Mouse (Mus musculus) embryo, embryonic 11 days (tissue): ENCODE measurements around the gene Adam8.
A peak's percentile ranks its signal among the peaks of the same experiment; 100 is the strongest.

Experiments
- DNase-seq: peaks from one replicate; pipeline ENCODE4 v3.0.0-alpha.2; 2015

The Adam8 gene

DNA sequence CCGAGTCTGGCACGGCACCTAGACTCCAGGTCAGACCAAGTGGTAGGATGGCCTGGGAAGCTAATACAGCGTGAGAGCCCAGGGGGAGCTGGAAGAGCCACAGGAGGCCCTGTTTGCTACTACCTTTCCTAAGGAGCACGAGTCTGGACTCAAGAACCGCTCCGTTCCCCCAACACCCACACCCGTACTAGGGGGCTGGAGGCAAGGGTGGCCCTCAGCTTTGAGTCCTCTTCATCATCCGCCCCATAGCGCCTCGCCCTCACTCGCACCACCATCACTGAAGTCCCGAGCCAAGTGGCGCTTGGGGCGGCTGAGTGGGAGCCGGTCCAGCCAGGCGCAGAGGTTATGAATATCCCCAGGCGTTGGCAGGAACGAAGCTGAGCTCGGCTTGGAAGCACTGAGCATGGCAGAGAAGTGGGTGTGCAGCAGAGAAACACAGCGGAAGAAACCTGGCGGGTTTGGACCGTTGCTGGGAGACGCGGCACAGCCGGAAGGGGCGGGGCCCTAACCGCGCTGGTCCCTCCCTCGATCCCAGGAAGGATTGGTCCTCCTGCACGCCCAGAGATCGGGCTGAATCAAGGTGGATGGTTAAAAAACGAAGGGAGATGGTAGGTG lies 14.0 kb downstream of the Adam8 start, which contains the start of gene 6430531B16Rik:
TSS of gene 6430531B16Rik (minus strand) at position 478 of the 615 bp plus-strand sequence.
- DNase-seq = peak; percentile 90

- DNase-seq = no peak
Observed at GRCm38 (mm10) chr7:139975471-139975870, 16.9 kb downstream of the Adam8 start.

- DNase-seq = no peak
Observed at GRCm38 (mm10) chr7:139974307-139974706, 18.1 kb downstream of the Adam8 start.

- no peak for DNase-seq
Observed at GRCm38 (mm10) chr7:139972923-139973331, 19.4 kb downstream of the Adam8 start.

DNA sequence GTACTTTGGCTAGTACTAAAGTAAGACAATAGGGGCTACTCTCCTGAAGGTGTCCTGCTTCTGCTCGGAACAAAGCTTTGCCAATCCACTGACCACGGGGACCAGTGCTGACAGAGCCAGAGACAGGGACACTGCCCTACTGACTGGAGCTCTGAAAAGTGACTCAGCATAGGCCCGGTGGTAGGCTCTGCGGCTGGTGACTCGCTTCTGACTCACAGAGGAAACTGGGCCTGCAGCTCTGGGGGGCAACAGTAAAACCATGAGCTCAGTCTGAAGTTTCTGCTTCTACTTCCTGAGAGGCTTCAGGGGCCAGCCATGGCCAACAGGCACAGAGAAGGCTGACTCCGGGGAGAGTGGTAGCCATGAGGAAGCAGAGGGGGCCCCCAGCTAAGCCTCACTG lies 20.9 kb downstream of the Adam8 start:
- DNase-seq = no peak

- no peak for DNase-seq
Observed at GRCm38 (mm10) chr7:139970979-139971378, 21.4 kb downstream of the Adam8 start.

- no peak for DNase-seq
Observed at GRCm38 (mm10) chr7:139970216-139970919, 22.0 kb downstream of the Adam8 start.

GRCm38 (mm10) chr7:139969348-139970130 lies 22.8 kb downstream of the Adam8 start:
- peak; percentile 84 for DNase-seq

DNA sequence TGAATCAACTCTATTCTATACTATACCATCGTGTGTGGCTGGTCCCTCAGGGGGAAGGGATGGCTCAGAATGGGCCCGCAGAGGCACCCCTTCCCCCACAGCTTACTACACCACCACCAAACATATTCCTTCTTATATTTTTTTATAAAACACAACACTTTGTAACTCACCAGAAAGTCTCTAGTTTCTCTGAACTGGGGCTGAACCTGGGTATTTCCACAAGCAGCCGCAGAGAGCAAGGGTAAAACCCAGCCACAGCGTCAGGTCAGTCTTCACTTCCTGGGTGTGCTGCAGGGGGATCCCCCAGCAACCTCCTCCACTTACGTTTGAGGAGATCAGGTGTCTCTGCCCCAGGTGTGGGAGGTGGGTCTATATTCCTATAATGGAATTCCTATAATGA lies 23.9 kb downstream of the Adam8 start:
- DNase-seq = no peak

GRCm38 (mm10) chr7:139967175-139967574 lies 25.2 kb downstream of the Adam8 start:
- DNase-seq = no peak

DNA sequence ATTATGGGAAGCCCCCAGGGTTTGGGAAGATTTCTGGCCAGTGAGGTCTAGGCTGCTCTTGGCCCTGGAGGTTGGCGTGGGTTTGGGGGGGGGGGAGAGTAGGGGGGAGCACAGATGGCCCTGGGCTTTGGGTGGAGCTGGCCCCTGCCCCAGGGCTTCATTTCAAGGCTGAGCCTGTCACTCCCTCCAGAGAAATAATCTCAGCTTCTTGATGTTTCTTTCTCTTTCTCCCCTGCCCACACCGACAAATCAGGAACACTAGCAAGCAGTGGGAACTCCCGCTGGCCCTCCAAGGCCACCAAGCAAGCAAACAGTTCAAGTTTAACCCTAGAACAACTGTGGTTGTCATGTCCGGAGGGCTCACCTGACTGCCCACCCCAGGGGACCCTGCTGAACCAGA lies 28.5 kb downstream of the Adam8 start:
- no peak for DNase-seq

GRCm38 (mm10) chr7:139961141-139961540 lies 31.2 kb downstream of the Adam8 start:
- no peak for DNase-seq

GRCm38 (mm10) chr7:139957958-139958357 lies 34.4 kb downstream of the Adam8 start:
- no peak for DNase-seq

GRCm38 (mm10) chr7:139957437-139957836 lies 34.9 kb downstream of the Adam8 start:
- DNase-seq = no peak

DNA sequence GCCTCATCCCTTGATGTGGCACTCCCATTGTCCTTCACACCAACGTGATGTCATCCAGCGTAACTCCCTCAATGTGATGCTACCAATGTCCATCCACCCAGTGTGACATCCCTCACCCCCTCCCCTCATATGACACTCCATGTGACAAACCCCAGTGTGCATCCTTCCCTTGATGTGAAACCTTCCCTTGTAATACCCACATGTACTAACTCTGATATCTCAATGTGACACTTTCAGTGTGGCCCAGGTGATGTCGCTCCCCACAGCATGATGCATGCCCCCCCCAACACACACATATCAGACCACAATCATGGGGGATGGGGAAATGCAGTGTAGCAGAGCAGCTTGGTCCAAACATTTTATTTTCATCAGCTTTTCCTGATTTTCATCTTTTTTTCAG lies 35.7 kb downstream of the Adam8 start:
- no peak for DNase-seq

DNA sequence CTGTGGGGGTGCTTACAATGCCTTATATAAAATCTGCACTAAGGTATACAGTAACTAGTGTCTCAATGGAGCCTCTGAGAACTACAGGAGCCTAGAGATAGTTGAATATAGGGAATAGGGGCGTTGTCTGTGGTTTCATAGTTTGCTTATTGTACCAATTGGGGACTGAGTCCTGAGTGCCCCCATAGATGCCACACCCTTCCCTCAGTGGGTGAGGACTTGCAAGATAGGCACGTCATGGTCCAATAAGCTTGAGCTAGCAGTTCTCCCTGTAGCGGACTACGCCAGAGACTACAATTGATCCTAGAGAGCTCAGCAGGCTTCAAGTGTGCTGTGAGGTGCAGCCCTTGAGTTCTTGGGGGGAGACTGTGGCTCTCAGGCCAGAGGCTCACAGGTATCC lies 36.9 kb downstream of the Adam8 start:
- no peak for DNase-seq

DNA sequence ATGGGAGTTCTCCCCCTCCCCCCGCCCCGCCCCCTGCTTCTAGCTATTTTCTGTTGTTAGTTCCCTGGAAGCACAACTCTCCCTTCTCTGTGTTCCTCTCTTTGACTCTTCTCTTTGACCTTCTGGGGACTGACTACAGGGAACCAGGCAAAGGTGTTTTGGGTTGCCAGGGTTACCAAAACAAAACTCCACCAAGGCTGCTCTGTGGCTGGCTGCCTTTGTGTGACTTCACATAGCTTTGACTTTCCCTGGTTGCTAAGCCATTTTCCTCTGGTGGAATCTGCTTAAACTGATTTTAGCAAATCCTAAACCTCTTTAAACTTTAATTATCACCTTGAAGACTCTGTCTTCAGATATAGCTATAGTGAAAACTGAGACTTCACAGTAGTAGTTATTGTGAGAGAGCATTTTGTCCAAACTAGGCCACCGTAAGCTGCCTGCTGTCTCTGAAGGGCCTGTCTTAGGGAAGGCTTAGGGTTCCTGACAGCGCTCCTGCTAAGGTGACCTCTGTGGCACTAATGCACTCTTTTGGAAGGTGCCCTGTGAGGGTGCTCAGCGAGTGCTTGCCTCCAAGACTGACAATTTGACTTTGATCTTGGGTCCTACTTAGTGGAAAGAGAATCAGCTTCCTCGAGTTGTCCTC lies 40.2 kb downstream of the Adam8 start:
- DNase-seq = no peak

DNA sequence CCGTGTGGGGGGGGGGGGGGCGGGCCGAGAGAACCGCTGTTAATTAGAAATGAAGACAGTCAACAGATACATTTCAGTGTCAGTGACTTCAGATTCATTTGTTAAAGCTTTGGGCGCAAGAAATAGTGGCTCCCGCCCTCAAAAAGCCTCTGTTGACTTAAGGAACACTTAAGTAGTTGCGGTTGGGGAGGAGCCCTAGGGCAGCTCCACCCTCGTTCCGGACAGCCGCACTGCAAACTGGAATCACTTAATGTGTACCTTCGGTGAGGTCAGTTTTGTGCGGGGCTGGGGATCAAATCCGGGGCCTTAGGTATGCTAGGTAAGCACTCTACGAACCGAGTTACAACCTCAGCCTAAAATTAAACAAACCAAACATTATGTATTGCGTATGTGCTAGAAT lies 41.3 kb downstream of the Adam8 start:
- DNase-seq = peak; percentile 55

DNA sequence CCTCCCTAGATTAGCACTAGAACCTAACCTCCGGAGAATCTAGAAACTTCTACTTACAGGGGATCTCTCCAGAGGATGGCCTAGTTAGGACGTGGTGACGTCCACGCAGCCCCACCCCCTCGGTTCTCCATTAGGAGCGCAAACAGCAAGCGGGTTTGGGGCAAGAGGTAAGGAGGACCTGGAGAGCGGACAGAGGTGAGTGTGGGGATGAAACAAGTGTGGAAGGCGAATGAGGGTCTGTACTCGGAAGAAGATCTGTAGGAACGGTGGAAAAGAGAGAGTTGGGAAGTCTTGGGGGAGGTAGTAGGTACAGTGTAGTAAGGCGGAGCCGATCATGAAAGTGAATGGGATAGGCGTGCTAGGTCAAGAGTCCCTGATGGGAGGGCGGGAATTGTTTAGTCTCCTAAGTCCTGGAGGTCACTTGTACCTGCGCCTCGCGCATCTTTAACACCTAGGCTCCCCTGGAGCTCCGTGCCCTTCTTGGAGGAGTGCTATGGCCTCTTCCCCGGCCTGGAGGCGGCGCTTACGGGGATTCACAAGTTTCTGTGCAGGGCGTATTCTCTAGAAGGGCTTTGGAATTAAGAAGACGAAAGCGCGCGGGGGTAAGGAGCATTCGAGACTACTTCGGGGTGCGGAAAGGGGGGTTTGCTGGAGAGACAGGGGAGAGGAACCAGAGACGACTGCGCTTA lies 41.9 kb downstream of the Adam8 start:
- peak; percentile 75 for DNase-seq

GRCm38 (mm10) chr7:139949893-139950282 lies 42.5 kb downstream of the Adam8 start:
- peak; percentile 88 for DNase-seq

DNA sequence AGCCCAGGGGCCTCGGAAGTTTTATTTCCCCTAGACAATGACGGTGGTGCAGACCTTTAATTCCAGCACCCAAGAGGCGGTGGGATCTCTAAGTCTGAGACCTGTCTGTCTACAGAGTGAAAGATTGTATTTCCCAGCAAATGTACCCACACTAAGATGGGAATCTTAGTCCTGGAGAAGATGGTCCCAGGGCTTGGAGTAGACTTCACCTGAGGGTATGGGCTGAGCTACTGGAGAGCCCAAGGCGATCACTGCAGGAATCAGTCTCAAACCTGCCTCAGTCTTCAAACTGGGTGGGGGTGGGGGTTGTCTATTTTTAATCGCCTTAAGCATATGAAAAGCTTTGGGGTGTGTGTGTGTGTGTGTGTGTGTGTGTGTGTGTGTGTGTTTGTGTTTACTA lies 46.3 kb downstream of the Adam8 start:
- DNase-seq = no peak

GRCm38 (mm10) chr7:139945516-139945915 lies 46.8 kb downstream of the Adam8 start:
- DNase-seq = no peak
